Mouse (Mus musculus) testis, adult 2 months (tissue): Measurements from ENCODE around the gene Epb41l2.

ENCODE experiments used
- CTCF ChIP-seq: fragments of 200-500 bp; IDR thresholded peaks from 2 replicates; pipeline ENCODE4 v1.5.1; 2012; ENCODE audit warnings: low read depth, mild to moderate bottlenecking, inconsistent platforms, low read length, moderate library complexity; ENCODE audit not compliant: control insufficient read depth, insufficient read depth, insufficient replicate concordance
- POLR2A ChIP-seq: fragments of 200-500 bp; IDR thresholded peaks from 2 replicates; pipeline ENCODE4 v1.6.1; 2012; ENCODE audit warnings: low read depth, mild to moderate bottlenecking, inconsistent platforms, low read length, moderate library complexity; ENCODE audit not compliant: control insufficient read depth

- TF ChIP-seq CTCF: no peak
- no peak for TF ChIP-seq POLR2A
Measured at GRCm38 (mm10) chr10:25321198-25321597, 38.4 kb upstream of the Epb41l2 start.
